Mouse (Mus musculus): ENCODE measurements around the gene Tmem132c. TPM values are rescaled to one million over a fixed set of nuclear protein-coding genes. Genes with fewer than 3 reads are reported as not detected.

Gene Tmem132c
- not detected for polyA plus RNA-seq (2012; fragmentation: generic; extraction: Trizol)

DNA sequence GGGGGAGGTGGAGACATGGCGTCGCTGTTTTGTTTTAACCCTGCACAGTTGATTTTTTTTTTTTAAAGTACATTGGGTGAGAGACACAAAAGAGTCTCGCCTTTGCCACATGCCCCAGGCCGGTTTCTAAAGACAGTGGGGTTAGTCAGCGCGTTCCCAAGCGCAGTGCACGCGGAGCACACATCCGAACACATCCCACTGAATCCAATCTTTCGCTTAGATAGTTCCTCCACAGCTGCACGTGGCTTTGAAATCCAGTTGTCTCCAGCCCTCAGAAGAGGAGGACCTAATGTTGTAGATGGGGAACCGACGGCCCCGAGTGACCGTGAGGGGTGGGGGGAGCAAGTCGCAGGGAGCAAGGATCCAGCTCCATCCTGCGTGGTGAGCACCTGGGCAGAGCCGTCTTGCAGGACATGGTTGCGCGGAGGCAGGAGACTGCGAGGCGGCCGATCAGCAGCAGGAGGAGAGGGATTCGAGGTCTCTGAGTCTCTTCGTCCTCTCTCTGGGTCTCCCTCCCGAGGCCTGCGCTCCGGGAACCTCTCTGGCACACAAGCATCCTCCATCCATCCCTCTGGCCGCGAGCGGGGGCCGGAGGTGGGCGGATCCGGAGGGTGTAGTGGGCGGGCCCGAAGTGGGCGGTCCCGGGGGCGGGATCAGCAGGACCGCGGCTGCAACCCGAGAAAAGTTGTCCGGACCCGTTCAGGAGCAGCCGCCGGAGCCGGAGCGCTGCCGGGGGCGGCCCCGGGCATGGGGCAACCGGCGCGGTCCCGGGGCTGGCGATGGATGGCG, at the start of gene Tmem132c:
Gene Tmem132c (plus strand): TSS at position 673 of the 789 bp plus-strand sequence.
- TF ChIP-seq TCF12 (IDR thresholded peaks at IDR 0.05; ENCODE audit: insufficient read depth, poor library complexity, severe bottlenecking), result no peak
- no peak for TF ChIP-seq TCF3 (IDR thresholded peaks at IDR 0.05; ENCODE audit: insufficient read length, low read depth)
- no peak for TF ChIP-seq POLR2A (IDR thresholded peaks at IDR 0.05; ENCODE audit: insufficient read length, low read depth)
- no peak for TF ChIP-seq SRF (IDR thresholded peaks at IDR 0.05; ENCODE audit: control insufficient read depth, insufficient read length, low read depth)
- no peak for TF ChIP-seq MYOD1 (IDR thresholded peaks at IDR 0.05; ENCODE audit: control insufficient read depth in 1 of 3, insufficient read length in 2 of 3, low read depth in 2 of 3)
- TF ChIP-seq REST (IDR thresholded peaks at IDR 0.05; ENCODE audit: insufficient read depth, insufficient read length), result no peak
- TF ChIP-seq CEBPB (IDR thresholded peaks at IDR 0.05; ENCODE audit: insufficient read depth, poor library complexity, severe bottlenecking), result no peak
- TF ChIP-seq USF1 (IDR thresholded peaks at IDR 0.05; ENCODE audit: low read depth), result no peak
- TF ChIP-seq E2F4 (IDR thresholded peaks at IDR 0.05; ENCODE audit: insufficient read depth), result no peak
- no peak for TF ChIP-seq MAX (IDR thresholded peaks at IDR 0.05; ENCODE audit: low read depth)
- no peak for TF ChIP-seq POLR2AphosphoS2 (IDR thresholded peaks at IDR 0.05; ENCODE audit: insufficient read length, low read depth)
- no peak for TF ChIP-seq MYOG (IDR thresholded peaks at IDR 0.05; ENCODE audit: control insufficient read depth in 1 of 3, insufficient read depth in 1 of 3, insufficient read length in 2 of 3, low read depth in 2 of 3)
- H3K27me3 ChIP-seq (ENCODE audit: control insufficient read depth, insufficient read depth, insufficient read length), result no peaks in the 10 kb centered on the region
- H3K4me3 ChIP-seq, result no peak within 1 kb of the TSS

DNA sequence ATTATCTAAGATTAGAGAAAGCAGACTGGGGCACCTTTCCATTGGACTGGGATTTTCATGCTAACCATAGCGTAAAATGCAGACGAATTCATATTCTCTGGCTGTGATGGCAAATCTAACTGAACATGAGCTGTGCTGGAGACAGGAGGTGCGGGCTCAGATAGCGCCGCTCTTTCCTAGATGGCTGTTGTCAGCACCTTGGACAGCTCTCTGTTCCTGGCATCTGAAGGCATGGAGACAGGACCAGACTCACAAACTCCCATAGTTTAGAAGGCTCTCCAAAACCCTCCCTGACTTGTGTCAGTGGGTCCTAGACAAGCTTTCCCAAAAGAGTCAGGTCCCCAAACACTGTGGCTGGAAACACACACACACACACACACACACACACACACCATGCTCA, 49.7 kb upstream of the Tmem132c start:
- no peaks in the 10 kb centered on the region for H3K79me2 ChIP-seq (ENCODE audit: control insufficient read depth, insufficient read depth)

More for the DNA sequence above, at the start of gene Tmem132c:
- Histone ChIP-seq H3K4me2 (ENCODE audit: low read depth) (no peak within 1 kb of the TSS), H3K79me2 (ENCODE audit: control insufficient read depth, insufficient read depth) (no peaks in the 10 kb centered on the region), H3ac (ENCODE audit: control insufficient read depth, insufficient read length) (no peak within 1 kb of the TSS), H3K36me3 (ENCODE audit: control insufficient read depth, insufficient read depth) (no peaks in the 10 kb centered on the region)

GRCm38 (mm10) chr5:127198850-127199249, 42.8 kb upstream of the Tmem132c start:
- Histone ChIP-seq H3K4me2 (ENCODE audit: low read depth) (no peak overlapping the region), H3K4me3 (no peak overlapping the region), H3ac (ENCODE audit: control insufficient read depth, insufficient read length) (no peak overlapping the region), H3K27me3 (ENCODE audit: control insufficient read depth, insufficient read depth, insufficient read length) (no peaks in the 10 kb centered on the region), H3K79me2 (ENCODE audit: control insufficient read depth, insufficient read depth) (no peaks in the 10 kb centered on the region), H3K36me3 (ENCODE audit: control insufficient read depth, insufficient read depth) (no peaks in the 10 kb centered on the region)
- TF ChIP-seq MYOD1 (IDR thresholded peaks at IDR 0.05; ENCODE audit: control insufficient read depth in 1 of 3, insufficient read length in 2 of 3, low read depth in 2 of 3) (no peak), TCF12 (IDR thresholded peaks at IDR 0.05; ENCODE audit: insufficient read depth, poor library complexity, severe bottlenecking) (no peak), POLR2A (IDR thresholded peaks at IDR 0.05; ENCODE audit: insufficient read length, low read depth) (no peak), MAX (IDR thresholded peaks at IDR 0.05; ENCODE audit: low read depth) (no peak), SRF (IDR thresholded peaks at IDR 0.05; ENCODE audit: control insufficient read depth, insufficient read length, low read depth) (no peak), MYOG (IDR thresholded peaks at IDR 0.05; ENCODE audit: control insufficient read depth in 1 of 3, insufficient read depth in 1 of 3, insufficient read length in 2 of 3, low read depth in 2 of 3) (no peak), REST (IDR thresholded peaks at IDR 0.05; ENCODE audit: insufficient read depth, insufficient read length) (no peak), CEBPB (IDR thresholded peaks at IDR 0.05; ENCODE audit: insufficient read depth, poor library complexity, severe bottlenecking) (no peak), POLR2AphosphoS2 (IDR thresholded peaks at IDR 0.05; ENCODE audit: insufficient read length, low read depth) (no peak), USF1 (IDR thresholded peaks at IDR 0.05; ENCODE audit: low read depth) (no peak), TCF3 (IDR thresholded peaks at IDR 0.05; ENCODE audit: insufficient read length, low read depth) (no peak), E2F4 (IDR thresholded peaks at IDR 0.05; ENCODE audit: insufficient read depth) (no peak)

More for the DNA sequence above, 49.7 kb upstream of the Tmem132c start:
- H3ac ChIP-seq (ENCODE audit: control insufficient read depth, insufficient read length), result no peak overlapping the region
- TF ChIP-seq REST (IDR thresholded peaks at IDR 0.05; ENCODE audit: insufficient read depth, insufficient read length) (peak; percentile 63), USF1 (IDR thresholded peaks at IDR 0.05; ENCODE audit: low read depth) (no peak), POLR2A (IDR thresholded peaks at IDR 0.05; ENCODE audit: insufficient read length, low read depth) (no peak)
- no peaks in the 10 kb centered on the region for H3K27me3 ChIP-seq (ENCODE audit: control insufficient read depth, insufficient read depth, insufficient read length)
- H3K36me3 ChIP-seq (ENCODE audit: control insufficient read depth, insufficient read depth), result no peaks in the 10 kb centered on the region
- H3K4me2 ChIP-seq (ENCODE audit: low read depth), result no peak overlapping the region
- no peak overlapping the region for H3K4me3 ChIP-seq

GRCm38 (mm10) chr5:127204881-127205280, 36.7 kb upstream of the Tmem132c start:
- Histone ChIP-seq H3K27me3 (ENCODE audit: control insufficient read depth, insufficient read depth, insufficient read length) (no peaks in the 10 kb centered on the region), H3K4me3 (no peak overlapping the region), H3K79me2 (ENCODE audit: control insufficient read depth, insufficient read depth) (no peaks in the 10 kb centered on the region), H3K36me3 (ENCODE audit: control insufficient read depth, insufficient read depth) (no peaks in the 10 kb centered on the region), H3ac (ENCODE audit: control insufficient read depth, insufficient read length) (no peak overlapping the region), H3K4me2 (ENCODE audit: low read depth) (no peak overlapping the region)
- no peak for TF ChIP-seq SRF (IDR thresholded peaks at IDR 0.05; ENCODE audit: control insufficient read depth, insufficient read length, low read depth)
- TF ChIP-seq MYOG (IDR thresholded peaks at IDR 0.05; ENCODE audit: control insufficient read depth in 1 of 3, insufficient read depth in 1 of 3, insufficient read length in 2 of 3, low read depth in 2 of 3), result no peak
- no peak for TF ChIP-seq REST (IDR thresholded peaks at IDR 0.05; ENCODE audit: insufficient read depth, insufficient read length)
- TF ChIP-seq POLR2AphosphoS2 (IDR thresholded peaks at IDR 0.05; ENCODE audit: insufficient read length, low read depth), result no peak
- TF ChIP-seq TCF3 (IDR thresholded peaks at IDR 0.05; ENCODE audit: insufficient read length, low read depth), result no peak
- no peak for TF ChIP-seq E2F4 (IDR thresholded peaks at IDR 0.05; ENCODE audit: insufficient read depth)
- TF ChIP-seq USF1 (IDR thresholded peaks at IDR 0.05; ENCODE audit: low read depth), result no peak
- TF ChIP-seq MYOD1 (IDR thresholded peaks at IDR 0.05; ENCODE audit: control insufficient read depth in 1 of 3, insufficient read length in 2 of 3, low read depth in 2 of 3), result no peak
- TF ChIP-seq POLR2A (IDR thresholded peaks at IDR 0.05; ENCODE audit: insufficient read length, low read depth), result no peak
- no peak for TF ChIP-seq MAX (IDR thresholded peaks at IDR 0.05; ENCODE audit: low read depth)
- TF ChIP-seq CEBPB (IDR thresholded peaks at IDR 0.05; ENCODE audit: insufficient read depth, poor library complexity, severe bottlenecking), result no peak
- TF ChIP-seq TCF12 (IDR thresholded peaks at IDR 0.05; ENCODE audit: insufficient read depth, poor library complexity, severe bottlenecking), result no peak

Measured in myocyte (in vitro differentiated cells).